Mouse (Mus musculus) cerebellum, postnatal 25 days (tissue): Measurements from ENCODE around the gene Nxpe4.
"Not testable (repeated sequence)": the region's sequence is repeated elsewhere in the genome, so short reads cannot be mapped to it uniquely, and the experiment has no call there.

Experiments used
- DNase-seq, 2 experiments: peaks; one replicate each; pipeline ENCODE4 v3.0.0; 2021; ENCODE audit warnings: mixed read lengths in 2 of 2

Gene Nxpe4

GRCm38 (mm10) chr9:48161505-48162192 is at the start of gene Nxpe4:
TSS of gene Nxpe4 (plus strand) at chr9:48162023.
- DNase-seq, result peak; percentile 68 to 85

GRCm38 (mm10) chr9:48126815-48127214 is 35.0 kb upstream of the Nxpe4 start:
- DNase-seq, result no peak

GRCm38 (mm10) chr9:48137507-48137906 is 24.3 kb upstream of the Nxpe4 start:
- no peak for DNase-seq

DNA sequence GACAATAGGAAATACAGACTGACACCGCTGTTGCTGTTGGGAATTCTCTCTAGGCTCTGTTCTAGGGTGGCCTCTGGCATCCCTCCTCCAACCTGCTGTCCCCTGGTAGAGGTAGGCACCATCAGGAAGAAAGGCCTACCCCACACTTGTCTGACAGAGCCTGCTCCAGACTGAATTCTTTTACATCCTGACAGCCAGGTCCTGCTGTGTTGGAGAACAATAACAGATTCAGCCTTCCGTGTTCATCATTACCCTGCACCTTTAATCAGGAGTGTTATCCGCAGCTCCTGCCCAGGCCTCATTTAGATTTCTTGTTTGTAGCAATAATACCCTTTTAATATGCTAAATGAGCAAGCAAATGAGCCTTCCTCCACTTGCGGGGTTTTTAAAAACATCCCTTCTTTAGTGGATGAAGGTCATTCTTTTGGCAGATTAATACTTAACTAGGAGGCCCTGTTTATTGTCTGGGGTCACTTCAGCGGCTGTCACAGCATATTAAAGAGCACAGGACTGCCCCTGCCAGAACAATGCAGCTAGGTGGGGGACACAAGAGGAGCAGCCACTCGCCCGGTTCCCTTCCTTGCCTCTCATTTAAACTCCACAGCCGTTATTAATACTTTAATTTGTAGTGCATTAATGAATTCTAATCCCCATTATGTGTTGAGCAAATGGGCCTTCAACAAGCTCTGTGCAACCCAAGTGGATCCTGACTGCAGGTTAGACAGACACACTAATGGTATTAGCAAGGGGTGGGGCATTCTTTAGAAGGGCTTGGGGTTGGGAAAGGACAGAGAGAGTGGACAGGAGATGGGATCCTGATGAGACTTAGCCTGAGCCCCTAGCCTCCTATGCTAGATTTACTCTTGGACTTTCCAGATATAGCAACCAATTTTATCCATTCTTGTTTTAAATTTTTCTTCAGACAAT is 21.1 kb upstream of the Nxpe4 start:
- no peak for DNase-seq

- DNase-seq, result peak; percentile 18 to 37
These were observed 19.2 kb upstream of the Nxpe4 start for GRCm38 (mm10) chr9:48142646-48143045.

DNA sequence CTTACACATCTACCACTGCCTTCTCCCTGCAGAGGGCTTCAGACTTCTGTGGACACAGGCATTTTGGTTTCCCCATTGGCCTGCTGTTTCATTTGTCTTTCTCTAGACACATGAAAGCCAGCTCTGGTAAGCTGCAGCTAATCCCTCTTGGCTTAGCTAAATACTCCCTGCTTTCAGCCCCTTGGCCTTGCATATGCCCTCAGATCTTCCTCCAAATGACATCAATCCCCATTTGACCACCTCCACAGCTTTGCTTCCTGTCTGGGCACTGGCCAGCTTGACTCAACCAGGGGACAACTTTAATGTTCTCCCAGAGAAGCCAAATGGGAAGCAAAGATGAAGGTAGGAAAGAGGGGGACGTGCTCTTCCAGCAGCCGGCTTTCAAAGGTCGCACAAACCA is 15.1 kb upstream of the Nxpe4 start:
- DNase-seq, result no peak

- not testable (repeated sequence) for DNase-seq
These were observed 4.7 kb downstream of the Nxpe4 start for GRCm38 (mm10) chr9:48166531-48166930.

DNA sequence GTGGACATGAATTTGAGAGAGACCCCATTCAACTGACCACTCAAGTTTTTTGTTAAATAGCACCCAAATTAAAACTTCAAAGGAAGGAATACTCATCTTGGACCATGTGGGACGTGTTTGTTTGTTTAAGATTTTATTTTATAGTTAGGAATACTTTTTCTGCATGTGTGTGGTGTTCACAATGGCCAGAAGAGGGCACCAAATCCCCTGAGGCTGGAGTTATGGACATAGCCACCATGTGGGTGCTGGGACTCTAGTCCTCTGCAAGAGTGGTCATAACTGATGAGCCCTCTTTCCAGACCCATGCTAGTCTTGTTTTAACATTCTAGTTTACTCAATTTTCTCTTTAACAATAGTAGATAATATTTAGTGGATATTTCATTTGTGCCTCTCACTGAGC is 14.9 kb downstream of the Nxpe4 start:
- DNase-seq, result no peak

GRCm38 (mm10) chr9:48181300-48181699 is 19.5 kb downstream of the Nxpe4 start:
- DNase-seq, result no peak

DNA sequence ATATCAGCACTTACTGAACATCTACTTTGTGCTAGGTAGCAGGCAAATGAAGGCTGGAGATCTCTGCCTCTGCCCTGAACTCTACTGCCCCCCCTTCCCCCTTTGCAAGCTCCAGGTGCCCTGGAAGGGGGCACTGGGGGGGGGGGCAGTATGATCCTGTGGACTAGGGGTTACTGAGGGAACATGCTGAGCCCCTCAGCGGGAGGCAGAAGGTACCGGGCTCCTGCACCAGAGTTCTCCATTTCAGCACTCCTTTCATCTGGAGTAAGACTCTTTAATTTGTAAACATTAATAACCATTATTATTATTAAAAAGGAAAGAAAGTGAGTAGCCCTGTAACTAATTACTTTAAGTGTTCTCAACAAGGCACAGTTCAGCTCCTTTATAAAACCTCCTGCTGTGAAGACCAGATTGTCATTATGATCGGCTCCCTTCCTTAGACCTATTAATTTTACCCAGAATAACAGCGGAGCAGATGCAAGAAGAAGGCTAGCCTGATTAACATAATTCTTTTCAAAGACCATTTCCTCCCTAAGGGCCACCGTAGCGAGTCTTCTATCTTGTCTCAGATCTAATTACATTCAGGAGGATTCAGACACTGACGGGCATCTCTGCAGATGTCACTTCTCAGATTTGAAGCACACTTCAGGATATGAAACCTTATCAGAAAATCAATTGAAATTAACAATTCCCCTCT is 21.0 kb downstream of the Nxpe4 start:
- no peak for DNase-seq

GRCm38 (mm10) chr9:48184319-48184718 is 22.5 kb downstream of the Nxpe4 start:
- peak; percentile 26 to 40 for DNase-seq

GRCm38 (mm10) chr9:48188854-48189253 is 27.0 kb downstream of the Nxpe4 start:
- no peak for DNase-seq

GRCm38 (mm10) chr9:48197458-48197884 is 35.6 kb downstream of the Nxpe4 start:
- DNase-seq, result no peak

DNA sequence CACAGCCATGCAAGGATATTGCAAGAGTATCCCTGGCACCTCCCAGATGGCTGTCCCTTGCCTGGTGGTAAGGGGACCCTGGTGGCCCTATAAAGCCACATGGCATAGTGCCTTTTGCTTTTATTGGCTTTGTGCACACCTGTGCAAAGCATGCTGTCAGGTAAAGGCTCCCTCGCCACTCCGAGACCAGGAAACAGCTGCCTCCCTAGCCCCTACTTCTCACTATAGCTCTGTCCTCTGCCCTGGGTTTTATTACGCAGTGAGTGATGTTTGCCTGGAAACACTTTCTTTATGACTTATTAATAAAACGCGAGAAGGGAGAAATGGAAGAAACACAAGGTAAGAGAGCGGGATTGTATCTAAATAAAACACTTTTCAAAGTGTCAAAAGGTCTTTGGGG is 49.1 kb downstream of the Nxpe4 start:
- DNase-seq, result no peak

DNA sequence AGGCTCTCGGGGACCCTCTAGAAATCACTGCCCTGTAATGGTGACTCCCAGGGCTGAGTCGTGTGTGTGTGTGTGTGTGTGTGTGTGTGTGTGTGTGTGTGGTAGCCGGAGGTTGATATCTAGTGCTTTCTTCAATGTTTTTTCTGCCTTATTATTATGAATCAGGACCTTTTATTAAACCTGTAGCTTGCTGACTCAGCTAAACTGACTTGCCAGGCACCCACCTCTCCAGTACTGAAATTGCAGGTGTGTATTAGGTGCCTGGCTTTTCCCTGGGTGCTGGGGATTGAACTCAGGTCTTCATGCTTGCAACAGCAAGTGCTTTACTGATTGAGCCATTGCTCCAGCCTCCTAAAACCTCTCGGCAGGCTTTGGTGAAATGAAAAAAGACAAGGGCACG is 50.1 kb downstream of the Nxpe4 start:
- no peak for DNase-seq

- no peak for DNase-seq
These were observed 52.9 kb downstream of the Nxpe4 start for GRCm38 (mm10) chr9:48214751-48215150.

GRCm38 (mm10) chr9:48216091-48217001 is 54.5 kb downstream of the Nxpe4 start:
- peak in 1 of 2 experiments; percentile 12 for DNase-seq

GRCm38 (mm10) chr9:48230706-48231105 is 68.9 kb downstream of the Nxpe4 start:
- DNase-seq, result no peak

DNA sequence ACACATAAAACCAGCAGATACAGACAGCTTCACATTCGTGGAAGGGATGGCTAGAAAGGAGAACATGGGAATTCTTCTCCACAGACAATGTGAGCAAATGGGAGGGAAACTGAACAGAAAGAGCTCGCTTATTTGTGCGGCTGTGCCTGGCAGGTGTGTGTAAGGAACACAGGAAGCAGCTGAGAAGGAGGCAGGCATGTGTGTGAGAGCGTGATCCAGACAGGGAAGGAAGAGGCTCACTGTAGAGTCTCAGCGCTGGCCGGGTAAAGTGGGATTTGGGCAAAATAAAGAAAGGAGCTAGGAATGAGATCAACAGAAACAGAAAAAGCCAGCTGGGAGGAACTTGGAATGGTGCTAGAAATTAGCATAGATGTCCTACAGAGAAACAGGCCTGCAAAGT is 74.6 kb downstream of the Nxpe4 start:
- no peak for DNase-seq

GRCm38 (mm10) chr9:48238153-48238755 is 76.4 kb downstream of the Nxpe4 start:
- peak; percentile 19 to 54 for DNase-seq

DNA sequence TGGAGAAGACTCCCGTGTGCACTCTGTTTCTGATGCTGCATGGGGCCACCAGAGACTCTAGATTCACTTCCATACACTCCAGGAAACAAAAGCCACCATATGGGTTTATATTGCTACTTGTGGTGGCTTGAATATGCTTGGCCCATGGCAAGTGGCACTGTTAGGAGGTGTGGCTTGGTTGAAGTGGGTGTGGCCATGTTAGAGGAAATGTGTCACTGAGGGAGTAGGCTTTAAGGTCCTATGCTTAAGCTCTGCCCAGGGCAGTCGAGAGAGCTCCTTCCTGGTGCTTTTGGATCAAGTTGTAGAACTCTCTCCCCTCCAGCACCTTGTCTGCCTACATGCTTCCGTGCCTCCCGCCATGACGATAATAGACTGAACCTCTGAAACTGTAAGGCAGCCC is 77.6 kb downstream of the Nxpe4 start:
- no peak for DNase-seq

GRCm38 (mm10) chr9:48240431-48240830 is 78.6 kb downstream of the Nxpe4 start:
- no peak for DNase-seq
